ENCODE assay signal across 8 mouse cellular contexts in the genomic region with DNA sequence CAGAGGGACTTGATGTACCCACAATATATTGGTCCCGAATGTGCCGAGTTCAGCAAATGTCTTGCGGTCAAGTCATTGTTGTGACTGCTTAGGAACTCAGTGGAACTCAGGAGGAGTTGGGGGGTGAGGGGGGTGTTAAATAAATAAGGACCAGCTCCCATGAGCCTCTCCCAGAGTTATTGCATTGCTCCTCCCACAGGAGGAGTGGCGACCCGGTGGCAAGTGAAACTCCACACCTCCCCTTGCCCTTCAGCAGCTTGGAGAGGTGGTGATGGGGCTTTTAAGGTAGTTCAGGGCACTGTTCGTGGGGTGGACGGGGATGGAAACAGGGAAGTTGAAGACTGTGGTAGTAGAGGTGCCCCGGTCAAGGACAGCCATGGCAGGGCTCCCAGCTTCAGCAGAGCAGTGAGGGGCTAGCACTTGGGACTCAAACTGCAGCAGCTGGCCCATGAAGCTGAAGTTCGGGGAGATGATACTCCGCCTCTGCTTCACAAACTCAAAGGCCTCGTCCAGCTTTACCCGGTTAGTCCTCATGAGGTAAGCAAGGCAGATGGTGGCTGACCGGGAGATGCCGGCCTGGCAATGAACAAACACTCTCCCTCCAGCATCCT. TPM values are rescaled to one million over a fixed set of nuclear protein-coding genes. Genes with fewer than 3 reads are reported as not detected.
DNase-seq lines count a peak whose midpoint lies in the region; ATAC-seq and TF ChIP-seq lines count a peak whose summit lies in the region.

No protein-coding gene starts in this region.

- peak overlapping the region; percentile 81 for H3K4me3 ChIP-seq in liver, adult 2 months (ENCODE audit: insufficient read depth, low read depth, low read length)
- H3K4me3 ChIP-seq in embryonic facial prominence, embryonic 11.5 days (ENCODE audit: low read depth, low read length): no peak overlapping the region
- H3K4me3 ChIP-seq in hindbrain, embryonic 10.5 days: peak overlapping the region; percentile 82
- H3K4me3 ChIP-seq in limb, embryonic 15.5 days: peak overlapping the region; percentile 76
- H3K4me3 ChIP-seq in neural tube, embryonic 12.5 days: peak overlapping the region; percentile 80; the same call in 1 of the 2 replicates

- no peaks in the 10 kb centered on the region for H3K9me3 ChIP-seq in embryonic facial prominence, embryonic 11.5 days (replicated peaks; ENCODE audit: control insufficient read depth, low read length)
- no peaks in the 10 kb centered on the region for H3K9me3 ChIP-seq in hindbrain, embryonic 10.5 days
- H3K9me3 ChIP-seq in limb, embryonic 15.5 days: no peaks in the 10 kb centered on the region
- H3K9me3 ChIP-seq in neural tube, embryonic 12.5 days: no peaks in the 10 kb centered on the region

- peaks cover 9% of the 10 kb centered on the region; the same call in 1 of the 2 replicates for H3K79me2 ChIP-seq in liver, adult 2 months (ENCODE audit: control insufficient read depth, insufficient read depth, low read length)

- H3K4me1 ChIP-seq in liver, adult 2 months (ENCODE audit: control insufficient read depth, insufficient read depth, low read length): peaks cover 10% of the 10 kb centered on the region
- H3K4me1 ChIP-seq in embryonic facial prominence, embryonic 11.5 days (ENCODE audit: control insufficient read depth, insufficient read depth, low read length): no peaks in the 10 kb centered on the region; the same call in 1 of the 2 replicates
- peaks cover 70% of the 10 kb centered on the region for H3K4me1 ChIP-seq in hindbrain, embryonic 10.5 days (replicated peaks)
- H3K4me1 ChIP-seq in limb, embryonic 15.5 days: peaks cover 56% of the 10 kb centered on the region
- H3K4me1 ChIP-seq in neural tube, embryonic 12.5 days: peaks cover 45% of the 10 kb centered on the region

- TF ChIP-seq POLR2A in liver, adult 2 months (IDR thresholded peaks at IDR 0.05; ENCODE audit: extremely low read depth, insufficient read depth, low read length): no peak

- H3K27ac ChIP-seq in liver, adult 2 months (replicated peaks; ENCODE audit: insufficient read depth, low read depth, low read length): peak overlapping the region; percentile 96
- no peak overlapping the region for H3K27ac ChIP-seq in embryonic facial prominence, embryonic 11.5 days (replicated peaks; ENCODE audit: low read depth, low read length)
- 0 out of 2 replicates have a peak overlapping the region, but pooled peaks have one; percentile 4 for H3K27ac ChIP-seq in hindbrain, embryonic 10.5 days
- H3K27ac ChIP-seq in limb, embryonic 15.5 days: no peak overlapping the region
- H3K27ac ChIP-seq in neural tube, embryonic 12.5 days: no peak overlapping the region

- ATAC-seq in embryonic facial prominence, embryonic 11.5 days (replicated peaks; ENCODE audit: insufficient number of reproducible peaks, low FRiP score, low TSS enrichment, low read depth): no peak
- ATAC-seq in limb, embryonic 15.5 days (ENCODE audit: insufficient number of reproducible peaks, low FRiP score, low TSS enrichment, low read depth): no peak
- no peak for ATAC-seq in neural tube, embryonic 12.5 days (ENCODE audit: low FRiP score, low read depth)
- ATAC-seq in frontal cortex, adult (ENCODE audit: low TSS enrichment): no peak

- WGBS in liver, adult 2 months: 34% methylated on average over 14 of the region's 14 CpGs
- 82% methylated on average over 14 of the region's 14 CpGs for whole genome bisulfite sequencing in embryonic facial prominence, embryonic 11.5 days
- WGBS in hindbrain, embryonic 10.5 days: 80% methylated on average over 14 of the region's 14 CpGs
- 74% methylated on average over 14 of the region's 14 CpGs for WGBS in limb, embryonic 15.5 days
- 82% methylated on average over 14 of the region's 14 CpGs for WGBS in neural tube, embryonic 12.5 days

- TF ChIP-seq CTCF in liver, adult 2 months (IDR thresholded peaks at IDR 0.05; ENCODE audit: low read depth, low read length): no peak

- H3K27me3 ChIP-seq in liver, adult 2 months (ENCODE audit: control insufficient read depth, insufficient read depth, low read length): no peaks in the 10 kb centered on the region
- no peaks in the 10 kb centered on the region for H3K27me3 ChIP-seq in embryonic facial prominence, embryonic 11.5 days (ENCODE audit: control insufficient read depth, insufficient read depth, low read length)
- H3K27me3 ChIP-seq in hindbrain, embryonic 10.5 days (ENCODE audit: insufficient read depth, poor library complexity, severe bottlenecking): peaks cover 12% of the 10 kb centered on the region; the same call in 1 of the 2 replicates
- no peaks in the 10 kb centered on the region for H3K27me3 ChIP-seq in limb, embryonic 15.5 days
- H3K27me3 ChIP-seq in neural tube, embryonic 12.5 days (replicated peaks): 0 out of 2 replicates have a peak, but pooled peaks cover 3% of the 10 kb centered on the region

- H3K9ac ChIP-seq in liver, adult 2 months (ENCODE audit: low read depth, low read length): peak overlapping the region; percentile 98
- H3K9ac ChIP-seq in embryonic facial prominence, embryonic 11.5 days (replicated peaks; ENCODE audit: low read length): no peak overlapping the region
- no peak overlapping the region for H3K9ac ChIP-seq in limb, embryonic 15.5 days
- peak overlapping the region; percentile 90; the same call in 1 of the 2 replicates for H3K9ac ChIP-seq in neural tube, embryonic 12.5 days

- H3K4me2 ChIP-seq in embryonic facial prominence, embryonic 11.5 days (ENCODE audit: low read depth, low read length): peak overlapping the region; percentile 64; the same call in 1 of the 2 replicates
- H3K4me2 ChIP-seq in limb, embryonic 15.5 days: peak overlapping the region; percentile 72
- H3K4me2 ChIP-seq in neural tube, embryonic 12.5 days (replicated peaks): peak overlapping the region; percentile 77

- H3K36me3 ChIP-seq in liver, adult 2 months (ENCODE audit: control insufficient read depth, insufficient read depth, low read length): peaks cover 14% of the 10 kb centered on the region
- no peaks in the 10 kb centered on the region for H3K36me3 ChIP-seq in embryonic facial prominence, embryonic 11.5 days (replicated peaks; ENCODE audit: control insufficient read depth, insufficient read depth, low read depth, low read length)
- peaks cover 20% of the 10 kb centered on the region for H3K36me3 ChIP-seq in hindbrain, embryonic 10.5 days
- H3K36me3 ChIP-seq in limb, embryonic 15.5 days: peaks cover 7% of the 10 kb centered on the region
- H3K36me3 ChIP-seq in neural tube, embryonic 12.5 days: peaks cover 6% of the 10 kb centered on the region; the same call in 1 of the 2 replicates

- peak; percentile 53 for DNase-seq in liver, adult 2 months (ENCODE audit: extremely low read depth, low read depth, low spot score)
- no peak for DNase-seq in liver
- DNase-seq in embryonic facial prominence, embryonic 11.5 days (ENCODE audit: low spot score): no peak
- DNase-seq in hindbrain, embryonic 10.5 days (ENCODE audit: low spot score): no peak
- DNase-seq in thymus, postnatal 25 days: no peak

RNA-seq across cellular contexts. Expression of gene Ergic1, which starts 55.2 kb away (rescaled TPM):
- total RNA-seq in liver, adult 2 months (2014; rRNA removed): 30.7 and 34.6 TPM in 2 replicates
- 93.3 and 106 TPM in 2 replicates for polyA plus RNA-seq in liver, adult 2 months (2012; rRNA removed)
- 133 and 138 TPM in 2 replicates for polyA plus RNA-seq in embryonic facial prominence, embryonic 11.5 days (2014; fragmentation: Nextera tagmentation; extraction: Ambion mirVana)
- 97.7 and 103 TPM in 2 replicates for polyA plus RNA-seq in hindbrain, embryonic 10.5 days (2016; fragmentation: Nextera tagmentation; extraction: Ambion mirVana)
- 122 and 130 TPM in 2 replicates for polyA plus RNA-seq in limb, embryonic 15.5 days (2015; fragmentation: Nextera tagmentation; extraction: Ambion mirVana)
- 85.1 and 86.8 TPM in 2 replicates for polyA plus RNA-seq in neural tube, embryonic 12.5 days (2016; fragmentation: Nextera tagmentation; extraction: Ambion mirVana)

RNA-seq across cellular contexts. Expression of gene Dusp1, which starts 55.8 kb away (rescaled TPM):
- total RNA-seq in liver, adult 2 months (2014; rRNA removed): 10.5 and 10.7 TPM in 2 replicates
- polyA plus RNA-seq in liver, adult 2 months (2012; rRNA removed): 22.2 and 40.0 TPM in 2 replicates
- 25.4 and 27.5 TPM in 2 replicates for polyA plus RNA-seq in embryonic facial prominence, embryonic 11.5 days (2014; fragmentation: Nextera tagmentation; extraction: Ambion mirVana)
- polyA plus RNA-seq in hindbrain, embryonic 10.5 days (2016; fragmentation: Nextera tagmentation; extraction: Ambion mirVana): 26.8 and 36.8 TPM in 2 replicates
- 27.3 and 32.5 TPM in 2 replicates for polyA plus RNA-seq in limb, embryonic 15.5 days (2015; fragmentation: Nextera tagmentation; extraction: Ambion mirVana)
- polyA plus RNA-seq in neural tube, embryonic 12.5 days (2016; fragmentation: Nextera tagmentation; extraction: Ambion mirVana): 33.6 and 36.8 TPM in 2 replicates

Comparison
In these comparisons a context has a peak if more than half of its experiments do, and no peak if none do; other contexts are left out.
1. H3K27ac ChIP-seq: peak in liver, adult 2 months (single experiment) and hindbrain, embryonic 10.5 days (single experiment); none in embryonic facial prominence, embryonic 11.5 days (single experiment), limb, embryonic 15.5 days (single experiment) and neural tube, embryonic 12.5 days (single experiment).
2. H3K9ac ChIP-seq: peak in liver, adult 2 months (single experiment) and neural tube, embryonic 12.5 days (single experiment); none in embryonic facial prominence, embryonic 11.5 days (single experiment) and limb, embryonic 15.5 days (single experiment).
3. Peak in every context shown above with its lines, with median percentiles within 50 percentile points of each other: H3K4me2 ChIP-seq.